Mouse (Mus musculus) adipocyte (in vitro differentiated cells): Measurements from ENCODE around the gene Camk1g.

ENCODE experiments used
- DNase-seq: peaks from one replicate; pipeline ENCODE4 v3.0.0-alpha.2; 2016; ENCODE audit warnings: low spot score

Gene Camk1g

DNA sequence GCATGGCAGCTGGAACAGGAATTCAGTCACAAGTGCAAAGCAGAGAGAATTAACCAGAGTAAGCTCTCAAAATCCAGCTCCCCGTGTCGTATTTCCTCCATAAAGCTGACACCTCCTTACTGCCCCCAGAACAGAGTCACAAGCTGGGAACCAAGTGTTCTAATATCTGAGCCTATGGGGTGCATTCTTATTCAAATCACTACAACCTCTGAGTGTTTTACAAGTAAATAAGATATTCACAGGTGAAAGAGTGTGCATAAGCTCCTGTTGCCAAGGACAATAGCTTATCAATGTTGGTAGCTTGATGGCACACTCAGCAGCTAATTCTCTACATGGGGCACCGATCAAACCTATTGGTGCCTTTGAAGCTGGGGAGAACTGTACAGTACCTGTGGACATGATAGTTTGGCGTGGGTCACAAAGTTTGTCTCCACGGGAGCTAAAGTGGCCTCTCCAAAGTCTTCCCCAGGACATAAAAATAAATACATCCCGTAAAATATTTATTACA, 3.9 kb upstream of the Camk1g start:
- no peak for DNase-seq

DNA sequence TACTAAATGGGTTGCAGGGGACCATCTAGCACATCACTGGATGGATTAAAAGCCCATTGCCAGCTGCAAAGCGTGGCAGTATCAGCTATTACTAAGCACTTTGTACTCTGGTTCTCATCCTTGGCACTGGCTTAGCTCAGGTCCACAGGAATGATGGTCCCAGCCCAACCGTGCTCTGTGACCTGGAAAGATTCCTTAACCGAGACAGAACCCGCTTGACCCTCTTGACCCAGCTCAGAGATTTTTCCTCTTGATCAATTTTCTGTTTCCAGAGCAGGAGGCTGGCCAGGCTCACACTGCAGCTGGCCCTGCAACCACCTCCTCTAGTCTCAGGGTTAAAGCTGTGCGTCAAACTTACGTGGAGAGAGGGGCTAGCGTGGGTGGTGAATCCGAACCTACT, 1.0 kb downstream of the Camk1g start:
- DNase-seq = no peak

DNA sequence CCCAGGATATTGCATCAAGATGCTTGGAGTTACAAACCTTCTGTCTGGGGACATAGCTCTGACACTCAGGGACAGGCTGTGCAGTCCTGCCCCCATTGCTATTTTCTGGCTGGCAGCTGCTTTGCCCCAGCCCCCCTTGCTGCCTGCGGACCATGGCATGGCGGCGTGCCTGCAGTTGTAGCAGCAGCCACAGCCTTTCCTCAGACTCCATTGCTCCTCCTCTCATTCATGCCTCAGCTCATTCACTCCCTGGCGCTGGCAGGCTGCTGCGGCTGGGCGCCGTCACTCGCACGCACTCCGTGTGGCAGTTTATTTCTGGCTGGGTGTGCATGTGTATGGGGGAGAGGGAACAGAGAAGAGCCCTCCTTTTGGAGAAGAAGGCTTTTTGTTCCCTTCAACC, 2.0 kb downstream of the Camk1g start:
- no peak for DNase-seq

DNA sequence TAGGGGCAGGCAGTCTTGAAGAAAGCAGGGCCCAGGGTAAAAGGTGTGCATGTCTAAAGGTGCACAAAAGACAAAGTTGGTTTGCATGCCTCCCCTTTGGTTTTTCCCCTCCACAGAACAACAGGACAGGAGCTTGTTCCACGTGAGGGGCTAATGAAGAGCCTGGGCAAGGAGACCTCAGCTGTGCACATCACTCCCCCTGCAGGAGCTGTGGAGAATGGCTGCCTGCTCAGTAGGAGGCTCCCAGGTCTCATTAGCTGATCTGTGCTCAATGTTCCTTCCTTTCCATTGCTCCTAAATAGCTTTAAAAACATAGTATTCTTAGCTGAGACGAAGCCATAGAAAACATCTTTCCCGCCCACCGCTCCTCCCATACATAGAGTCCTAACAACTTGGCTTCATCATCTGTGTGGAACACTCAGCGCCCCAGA, 6.3 kb downstream of the Camk1g start:
- DNase-seq = peak; percentile 58

DNA sequence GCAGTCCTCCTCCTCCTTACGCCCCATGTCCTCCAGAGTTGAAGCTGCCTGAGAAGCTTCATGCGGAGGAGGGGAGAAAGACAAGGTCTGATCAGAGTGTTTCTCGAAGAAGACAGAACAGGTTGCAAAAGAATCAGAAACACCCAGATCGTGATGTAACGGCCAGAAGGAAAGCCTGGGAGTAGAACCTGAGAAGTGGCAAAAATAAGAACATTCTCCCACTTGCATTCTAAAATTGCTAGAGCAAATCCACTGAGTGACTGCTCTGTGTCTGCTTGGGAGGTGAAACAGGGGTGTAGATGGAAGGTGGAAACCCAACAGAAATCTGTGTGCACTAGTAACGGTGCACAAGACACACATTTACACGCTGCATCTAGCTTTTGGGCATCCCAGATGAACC, 8.0 kb downstream of the Camk1g start:
- DNase-seq = no peak

DNA sequence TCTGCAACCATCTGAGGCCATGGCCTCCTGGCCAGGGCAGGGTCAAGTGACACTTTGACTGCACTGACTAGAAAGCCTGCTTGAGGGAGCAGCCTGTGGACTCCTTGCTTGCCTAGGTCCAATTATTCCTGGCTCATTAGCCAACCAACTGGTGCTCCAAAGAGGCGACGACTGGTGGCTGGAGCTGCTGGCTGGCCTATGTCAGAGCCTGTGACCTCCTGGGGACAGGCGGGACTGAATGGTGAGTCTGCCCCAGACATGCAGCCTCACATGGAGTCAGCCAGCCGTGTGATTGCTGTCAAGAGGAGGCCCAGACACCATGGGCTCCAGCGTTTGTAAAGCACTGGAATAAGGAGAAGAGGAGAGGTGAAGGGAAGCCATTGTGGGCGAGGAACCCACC, 8.9 kb downstream of the Camk1g start:
- DNase-seq = no peak

DNA sequence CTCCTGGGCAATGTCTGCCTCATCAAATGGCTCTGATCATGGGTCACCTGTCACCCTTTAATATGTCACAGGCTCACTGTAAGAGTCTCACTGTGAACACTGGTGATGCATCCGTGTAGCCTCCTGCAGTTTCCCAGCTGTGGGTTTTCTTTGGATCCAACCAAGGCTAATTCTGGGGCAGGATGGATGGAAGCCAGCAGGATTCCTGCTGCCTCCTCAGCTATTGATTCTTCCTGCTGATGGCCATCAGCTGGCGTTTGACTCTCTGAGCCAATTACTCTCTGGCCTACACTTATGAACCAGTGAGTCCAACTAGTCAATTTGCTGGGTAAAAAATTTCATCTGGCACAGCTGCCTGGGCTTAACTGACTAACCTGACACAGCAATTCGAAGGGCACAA, 10.9 kb downstream of the Camk1g start:
- DNase-seq = no peak

DNA sequence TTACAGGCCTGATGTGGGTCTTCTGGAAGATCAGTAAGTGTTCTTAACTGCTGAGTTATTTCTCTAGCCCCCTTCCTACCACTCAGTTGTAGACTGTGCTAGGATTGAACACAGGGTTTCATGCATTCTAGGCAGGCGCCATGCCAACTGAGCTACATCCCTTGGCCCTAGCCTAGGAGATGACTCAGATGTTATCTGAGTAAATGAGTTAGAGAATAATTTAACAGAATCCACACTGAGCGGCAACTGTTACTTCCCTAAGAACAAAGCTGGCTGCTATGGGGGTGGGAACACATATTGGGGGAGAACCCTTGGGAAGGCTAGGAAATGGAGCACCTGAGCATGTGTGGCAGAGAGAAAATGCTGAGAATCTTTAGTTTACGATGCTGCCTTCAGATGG, 18.5 kb downstream of the Camk1g start:
- no peak for DNase-seq

DNA sequence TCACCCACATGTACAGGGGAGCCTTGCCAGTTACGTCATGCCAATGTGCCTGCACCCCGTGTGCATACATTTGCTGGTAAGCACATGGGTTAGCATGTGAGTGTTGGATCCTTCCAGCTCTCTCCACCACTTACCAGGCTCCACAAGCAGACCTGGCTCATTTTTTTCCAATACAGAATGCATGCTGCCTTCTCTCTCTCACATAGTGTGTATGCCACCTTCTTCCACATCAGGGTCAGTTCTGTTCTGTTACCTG, 19.6 kb downstream of the Camk1g start:
- no peak for DNase-seq

DNA sequence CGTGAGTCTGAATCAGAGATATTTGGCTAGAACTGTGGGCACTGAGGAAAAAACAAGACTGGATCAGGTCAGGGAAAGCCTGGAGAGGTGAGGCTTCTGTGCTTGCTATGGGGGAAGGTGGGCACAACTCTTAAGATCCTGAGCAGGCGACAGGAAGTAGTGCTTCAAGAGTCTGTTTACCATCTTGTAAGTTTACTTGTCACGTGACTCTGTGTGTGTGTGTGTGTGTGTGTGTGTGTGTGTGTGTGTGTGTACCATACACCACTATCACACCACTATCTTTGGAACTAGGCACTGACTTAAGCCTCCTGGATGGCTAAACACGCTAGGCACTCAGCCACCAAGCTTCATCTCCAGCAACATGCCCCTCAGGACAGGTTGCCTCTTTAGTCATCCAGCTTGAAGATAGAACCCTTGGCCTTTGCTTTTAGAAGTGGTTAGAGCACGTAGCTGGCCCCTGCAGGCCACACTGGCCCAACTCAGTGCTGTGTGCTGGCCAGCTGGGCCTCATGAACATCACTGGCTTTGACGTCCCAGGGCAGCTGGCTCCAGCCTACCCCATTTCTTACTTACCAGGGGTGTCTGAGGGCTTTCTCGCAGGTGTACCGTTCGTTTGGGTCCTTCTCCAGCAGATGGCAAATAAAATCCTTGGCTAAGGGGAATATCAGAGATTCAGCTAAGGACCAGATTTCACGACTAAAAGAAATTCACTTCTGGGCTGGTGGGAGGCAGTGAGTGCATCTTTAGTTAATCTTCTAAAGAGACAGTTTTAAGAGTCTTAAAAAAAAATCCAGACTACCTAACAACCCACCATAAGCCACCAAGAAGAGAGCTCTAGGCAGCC, 20.2 kb downstream of the Camk1g start:
- DNase-seq = no peak

DNA sequence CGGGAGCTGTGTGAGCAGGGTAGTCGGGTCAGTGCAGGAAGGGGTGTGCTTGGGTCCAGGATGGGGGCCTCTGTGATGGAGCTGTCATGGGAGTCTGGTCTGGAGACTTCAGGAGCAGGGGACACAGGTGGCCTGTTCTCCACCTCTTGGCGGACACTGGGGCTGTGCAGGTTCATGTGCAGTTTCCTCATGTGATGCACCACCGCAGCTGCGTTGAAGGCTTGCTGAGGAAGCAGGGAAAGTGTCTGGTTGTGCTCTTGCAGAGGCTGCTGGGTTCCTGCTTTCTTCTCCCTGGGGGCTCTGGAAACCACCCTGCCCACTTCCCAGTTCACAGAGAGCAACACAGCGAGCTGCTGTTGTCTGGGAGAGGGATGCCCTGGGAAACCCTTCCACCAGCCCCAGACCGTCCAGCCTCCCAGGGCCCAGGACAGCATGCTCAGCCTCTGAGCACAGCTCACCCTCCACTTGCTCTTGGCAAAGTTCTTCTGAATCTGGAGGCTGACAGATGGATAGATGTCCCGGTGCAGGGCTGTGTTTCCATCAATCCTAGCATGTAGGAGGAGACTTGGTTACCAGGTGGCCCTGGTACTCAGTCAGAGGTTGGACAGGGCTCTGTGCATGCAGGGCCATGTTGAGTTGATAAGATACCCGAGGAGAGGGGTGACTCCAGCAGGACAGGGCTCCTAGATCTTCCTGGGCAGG, 21.7 kb downstream of the Camk1g start:
- no peak for DNase-seq

DNA sequence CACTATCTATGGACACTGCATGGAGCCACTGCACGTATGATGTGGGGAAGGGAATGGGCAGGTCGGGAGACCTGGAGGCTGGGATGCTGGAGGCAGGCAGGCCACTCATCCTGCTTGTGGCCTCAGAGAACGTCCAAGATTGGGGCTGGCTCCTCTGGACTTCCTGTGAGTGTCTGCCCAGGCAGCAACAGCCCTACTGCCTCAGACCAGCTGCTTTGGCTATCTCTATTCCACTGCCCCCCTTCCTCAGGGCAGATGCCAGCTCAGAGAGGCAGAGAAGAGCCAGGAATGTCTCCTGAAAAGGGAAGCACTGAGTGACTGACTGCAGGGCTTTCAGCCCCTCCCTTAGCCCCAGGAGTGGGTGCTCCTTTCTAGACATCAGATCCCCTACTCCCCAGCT, 23.2 kb downstream of the Camk1g start:
- DNase-seq = no peak

DNA sequence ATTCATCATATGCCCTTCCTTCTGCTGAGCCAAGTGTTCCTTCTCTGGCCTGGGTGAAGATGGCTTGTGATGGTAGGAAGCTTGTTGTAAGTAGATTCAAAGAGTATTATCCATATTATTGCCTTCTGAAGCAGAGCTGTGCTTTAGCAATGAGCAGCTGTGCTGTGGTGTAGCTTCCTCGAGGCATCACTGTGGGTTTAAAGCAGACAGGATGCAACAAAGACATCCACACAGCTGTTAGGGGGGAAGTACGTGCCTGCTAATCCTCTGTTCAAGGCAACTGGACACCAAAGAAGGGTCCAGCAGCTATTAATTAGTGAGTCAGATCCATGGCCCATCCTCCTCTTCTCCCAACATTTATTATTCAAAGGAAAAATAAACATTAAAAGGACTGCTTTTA, 25.1 kb downstream of the Camk1g start:
- no peak for DNase-seq

DNA sequence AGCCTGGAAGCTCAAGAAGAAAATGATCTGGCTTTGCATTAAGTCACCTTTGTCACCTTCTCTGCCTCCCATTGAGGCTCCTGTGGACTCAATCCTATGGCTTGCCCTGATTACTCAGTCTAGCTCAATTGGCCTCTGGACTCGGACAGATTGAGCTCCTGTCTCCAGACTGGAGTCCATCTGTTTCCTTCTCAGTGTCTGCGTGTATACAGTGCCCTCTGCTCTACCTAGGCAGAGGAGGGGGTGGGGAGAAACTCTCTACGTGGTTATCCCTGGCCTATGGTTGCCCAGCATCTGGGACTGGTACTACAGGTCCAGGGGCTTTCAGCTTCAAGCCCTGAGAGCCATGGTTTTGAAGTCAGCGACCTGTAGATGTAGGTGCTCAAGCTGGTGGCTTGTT, 26.2 kb downstream of the Camk1g start:
- no peak for DNase-seq

DNA sequence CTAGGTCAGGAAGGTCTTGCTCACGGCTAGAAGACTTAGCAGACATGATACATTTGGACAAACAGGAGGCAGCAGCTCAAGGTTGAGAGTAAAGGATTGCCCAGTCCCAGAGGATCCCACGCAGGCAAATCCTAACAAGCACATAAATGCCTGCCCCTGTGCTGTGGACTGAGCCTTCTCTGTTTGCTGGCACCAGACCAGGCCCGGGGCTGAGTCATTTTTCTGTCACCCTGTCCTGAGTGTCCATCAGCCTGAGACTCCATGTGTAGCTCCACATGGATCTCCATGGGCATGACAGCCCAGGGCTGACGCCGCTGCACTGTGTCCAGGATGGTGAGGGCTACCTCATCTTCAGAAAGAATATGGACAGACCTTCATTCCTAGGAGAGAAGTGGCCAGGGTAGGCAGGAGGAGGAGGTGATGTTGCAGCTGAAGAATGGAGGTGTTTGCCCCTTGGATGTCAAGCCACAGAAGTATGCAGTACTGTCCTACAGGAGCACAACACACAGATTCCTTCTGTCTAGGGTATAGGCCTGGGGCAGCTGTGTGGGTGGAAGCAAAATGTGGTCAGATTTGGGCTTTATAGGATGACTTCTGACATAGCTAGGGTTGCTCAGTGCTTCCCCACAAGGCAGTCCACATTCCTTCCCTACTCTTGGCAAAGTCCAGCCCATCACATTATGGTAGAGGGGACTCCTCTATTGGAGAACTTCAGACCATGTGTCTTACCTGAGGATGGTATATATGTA, 27.7 kb downstream of the Camk1g start:
- DNase-seq = peak; percentile 41

DNA sequence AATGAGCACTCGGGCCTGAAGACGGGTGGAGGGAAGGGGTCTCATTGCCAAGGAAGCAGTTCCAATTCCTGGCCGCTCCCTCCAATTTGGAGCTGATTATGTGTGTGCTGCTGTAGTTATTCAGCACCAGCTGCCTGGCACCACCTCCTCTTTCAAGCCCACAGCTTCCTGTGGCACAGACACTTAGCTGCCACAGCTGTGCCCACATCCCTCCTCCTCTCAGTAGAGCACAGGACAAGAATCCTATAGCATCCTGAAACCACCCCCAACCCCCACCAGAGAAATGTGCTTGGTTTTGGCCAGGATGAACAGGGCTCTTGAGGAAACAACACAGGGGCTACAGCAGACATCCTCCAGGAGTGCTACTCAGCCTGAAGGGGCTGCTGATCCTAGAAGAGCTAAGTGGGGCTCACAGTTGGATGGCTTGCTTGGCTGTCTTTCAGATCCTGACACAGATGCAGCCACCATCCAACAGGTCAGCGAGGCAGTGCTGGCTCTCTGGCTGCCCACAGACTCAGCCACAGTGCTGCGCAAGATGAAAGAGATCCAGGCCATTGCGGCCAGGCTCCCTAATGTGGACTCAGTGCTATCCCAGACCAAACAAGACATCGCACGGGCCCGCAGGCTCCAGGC, 31.6 kb downstream of the Camk1g start:
- DNase-seq = no peak

DNA sequence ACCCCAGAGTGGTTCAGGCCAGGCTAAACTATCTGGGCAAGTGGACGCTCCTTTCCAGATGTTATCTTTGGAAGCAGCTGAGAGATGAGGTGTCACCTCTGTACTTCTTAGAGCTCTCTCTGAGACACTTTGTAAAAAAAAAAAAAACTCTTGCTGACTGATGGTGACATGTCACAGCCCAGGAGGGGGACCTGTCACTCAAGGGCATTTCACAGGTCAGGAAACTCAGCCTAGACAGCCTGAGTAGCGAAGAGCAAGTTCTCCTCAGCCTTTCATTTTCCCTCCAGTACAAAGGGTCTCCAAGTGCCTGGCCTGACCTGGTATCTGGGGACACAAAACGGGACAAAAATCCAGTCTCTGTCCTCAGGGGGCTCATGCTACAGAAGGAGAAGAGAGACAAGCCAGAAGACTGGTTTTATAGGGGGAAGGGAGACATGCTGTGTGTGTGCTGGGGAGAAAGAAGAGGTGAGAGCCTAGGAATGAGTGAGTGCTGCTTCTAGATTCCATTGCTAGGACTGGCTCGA, 32.2 kb downstream of the Camk1g start:
- no peak for DNase-seq

DNA sequence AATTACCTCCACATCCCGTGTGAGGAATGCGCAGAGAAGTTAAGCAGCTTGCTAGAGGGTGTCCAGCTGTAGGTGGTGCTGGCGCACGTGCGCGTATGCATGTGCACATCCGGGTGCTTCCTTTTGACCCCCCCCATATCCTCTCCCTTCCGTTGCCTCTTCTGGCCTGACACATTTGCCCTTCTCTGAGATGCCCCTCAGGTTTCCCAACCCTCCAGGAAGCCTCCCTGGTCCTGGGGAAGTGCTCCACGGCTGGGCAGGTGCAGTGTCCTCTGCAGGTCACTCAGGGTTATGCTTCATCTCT, 33.1 kb downstream of the Camk1g start:
- no peak for DNase-seq

DNA sequence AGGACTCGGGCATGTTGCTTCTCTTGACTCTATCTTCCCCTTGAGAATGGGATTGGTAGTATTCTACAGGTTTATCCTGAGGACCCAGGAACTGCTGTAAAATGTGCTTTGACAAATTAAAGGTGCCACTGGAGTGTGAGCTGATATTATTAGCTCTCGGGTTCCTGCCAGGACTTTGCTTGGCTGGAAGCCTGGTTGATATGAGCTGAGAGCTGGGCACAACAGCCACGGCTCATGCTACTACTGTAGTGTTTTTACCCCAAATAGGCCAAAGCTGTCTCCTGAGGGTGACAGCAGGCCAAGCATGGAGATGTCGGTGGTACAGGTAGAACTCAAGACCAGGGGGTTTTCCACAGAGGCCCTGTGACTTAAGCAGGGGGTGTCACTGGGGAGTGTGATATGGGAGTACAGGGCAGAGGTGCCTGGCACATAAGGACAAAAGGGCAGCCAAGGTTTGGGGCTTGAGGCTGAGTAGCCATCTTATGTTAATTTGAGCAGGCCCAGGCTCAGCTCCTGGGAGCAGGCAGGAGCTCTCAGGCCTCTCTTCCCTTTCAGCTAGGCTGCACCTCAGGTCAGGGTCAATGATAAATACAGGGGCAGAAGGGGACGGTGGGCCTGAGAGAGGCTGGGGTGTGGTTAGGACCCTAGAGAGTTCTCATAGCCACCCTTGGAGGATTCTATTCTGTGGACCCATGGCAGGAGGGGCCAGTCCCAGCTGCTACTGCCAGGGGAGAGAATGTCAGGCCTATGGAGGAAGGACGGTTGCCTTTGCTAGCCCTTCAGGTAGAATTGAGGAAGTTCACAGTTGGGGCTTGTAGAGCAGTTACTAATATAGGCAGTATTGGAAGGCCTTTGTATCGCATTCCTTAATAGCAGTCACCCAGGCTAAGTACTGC, 33.7 kb downstream of the Camk1g start:
- peak; percentile 45 for DNase-seq

DNA sequence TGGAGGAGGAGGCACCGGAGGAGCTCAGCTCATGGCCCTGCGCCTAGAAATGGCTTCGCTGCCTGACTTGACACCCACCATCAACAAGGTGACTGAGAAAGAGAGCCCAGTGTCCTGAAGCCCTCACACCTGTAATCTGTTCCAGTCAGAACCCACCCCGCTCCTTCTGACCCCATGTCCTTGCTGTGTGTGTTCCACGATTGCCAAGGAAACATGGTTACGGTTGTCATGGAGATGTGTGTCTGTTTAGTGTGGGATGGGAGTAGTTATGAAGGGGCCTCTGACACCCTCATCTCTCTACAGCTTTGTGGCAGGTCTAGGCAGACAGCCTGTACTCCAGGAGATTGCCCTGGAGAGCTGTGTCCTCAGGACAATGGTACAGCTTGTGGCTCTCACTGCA, 35.6 kb downstream of the Camk1g start:
- no peak for DNase-seq

DNA sequence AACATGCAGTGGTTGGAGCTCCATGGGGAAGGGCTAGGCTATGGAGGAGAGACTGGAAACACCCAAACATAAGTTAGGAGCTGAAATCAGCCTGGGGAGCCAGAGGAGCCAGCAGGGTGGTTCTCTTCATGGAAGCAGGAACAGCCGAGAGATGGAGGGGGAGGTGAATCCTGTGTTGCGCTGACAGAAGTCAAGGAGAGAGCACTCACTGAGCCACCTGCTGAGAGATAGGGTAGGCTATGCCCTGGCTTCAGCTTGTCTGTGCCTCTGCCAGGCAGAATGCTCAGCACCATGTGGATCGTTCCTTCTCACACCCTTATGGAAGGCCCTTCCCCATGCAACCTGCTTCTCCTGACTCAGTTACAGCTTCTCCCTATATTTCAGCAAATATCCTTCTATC, 36.3 kb downstream of the Camk1g start:
- no peak for DNase-seq

DNA sequence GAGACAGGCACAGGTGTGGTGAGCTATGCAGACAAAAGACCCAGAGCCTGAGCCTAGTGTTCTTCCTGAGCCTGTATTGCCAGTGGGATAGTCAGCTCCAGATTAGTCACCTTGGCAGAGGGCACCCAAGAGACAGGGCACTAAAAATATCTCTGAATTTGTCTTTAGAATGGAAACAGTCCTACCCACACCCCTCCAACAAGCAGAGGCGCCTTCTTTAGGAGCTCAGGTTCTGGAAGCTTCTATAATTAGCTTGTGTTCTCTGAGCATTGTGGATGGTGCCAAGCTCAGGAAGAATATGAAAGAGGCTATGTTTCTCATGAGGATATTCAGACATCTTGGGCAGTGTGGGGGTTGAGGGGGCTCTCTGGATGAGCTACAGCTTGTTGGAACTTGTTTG, 37.4 kb downstream of the Camk1g start:
- no peak for DNase-seq
